Mouse (Mus musculus): ENCODE results near the gene Kcnmb1.

GRCm38 (mm10) chr11:33993496-33993895 lies 30.7 kb downstream of the Kcnmb1 start:
- TF ChIP-seq CTCF (conservative IDR thresholded peaks at IDR 0.05; ENCODE audit: low read length) (no peak), NANOG (IDR thresholded peaks at IDR 0.05; ENCODE audit: borderline replicate concordance, low read length) (no peak)

All from E14TG2a.4 (cell line).